Mouse (Mus musculus): Measurements from ENCODE around the gene Olfr1347. TPM values are rescaled to one million over a fixed set of nuclear protein-coding genes. Genes with fewer than 3 reads are reported as not detected.

The Olfr1347 gene
- polyA plus RNA-seq, 1 experiment = not detected

DNA sequence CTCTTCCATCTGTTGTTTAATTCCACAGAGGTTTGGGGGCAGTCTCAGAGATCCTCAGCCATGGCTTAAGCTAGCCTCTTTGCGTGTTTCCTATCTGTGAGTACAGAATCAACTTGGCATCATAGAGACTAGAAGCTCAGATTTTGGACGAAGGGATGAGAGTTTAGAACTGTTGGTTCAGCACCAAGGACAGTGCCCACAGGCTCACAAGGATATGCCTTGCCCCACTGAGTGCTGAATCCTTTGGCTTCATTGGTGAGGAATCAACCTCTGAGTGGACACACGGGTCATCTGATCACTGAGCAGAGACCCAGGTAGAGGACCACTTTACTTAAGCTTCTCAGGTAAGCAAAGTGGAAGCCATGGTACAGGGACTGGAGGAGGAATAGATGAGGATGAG lies 43.2 kb downstream of the Olfr1347 start:
- H3K4me1 ChIP-seq (ENCODE audit: control insufficient read depth, insufficient read depth, low read length) = no peaks in the 10 kb centered on the region
- no peak overlapping the region for H3K4me3 ChIP-seq (replicated peaks; ENCODE audit: control insufficient read depth, low read depth, low read length)
- no peak overlapping the region for H3K27ac ChIP-seq (ENCODE audit: control insufficient read depth, insufficient read depth, low read depth, low read length, poor library complexity)
- TF ChIP-seq POLR2A (IDR thresholded peaks at IDR 0.05; ENCODE audit: borderline replicate concordance, control insufficient read depth, low read depth, low read length) (no peak), CTCF (IDR thresholded peaks at IDR 0.05; ENCODE audit: control insufficient read depth, insufficient read depth, low read length) (no peak)
- WGBS = 38% methylated on average over 3 of the region's 3 CpGs

DNA sequence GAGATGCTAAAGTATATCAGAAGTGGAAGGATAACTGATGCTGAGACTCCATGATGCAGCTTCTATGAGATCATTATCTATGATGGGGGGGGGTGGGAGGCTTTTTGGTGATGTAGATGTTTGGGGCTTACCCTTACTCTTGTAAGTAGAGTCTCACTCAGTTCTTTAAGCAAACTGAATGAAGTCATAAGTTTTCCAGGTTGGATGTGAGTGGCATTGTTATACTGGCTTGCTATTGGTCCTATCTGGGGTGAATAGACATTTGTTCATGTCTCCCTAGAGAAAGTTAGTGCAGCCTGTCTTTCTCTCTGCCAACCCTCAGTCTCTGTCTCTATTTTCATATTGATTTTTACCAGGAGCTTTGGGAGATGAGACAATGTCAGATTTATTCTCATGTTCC lies 43.7 kb downstream of the Olfr1347 start, which contains the start of gene Olfr1336:
Gene Olfr1336, plus strand, starts transcription at position 301 of the 400 bp plus-strand sequence.
- H3K4me3 ChIP-seq (replicated peaks; ENCODE audit: control insufficient read depth, low read depth, low read length) = no peak within 1 kb of the TSS
- no peak within 1 kb of the TSS for H3K27ac ChIP-seq (ENCODE audit: control insufficient read depth, insufficient read depth, low read depth, low read length, poor library complexity)
- TF ChIP-seq CTCF (IDR thresholded peaks at IDR 0.05; ENCODE audit: control insufficient read depth, insufficient read depth, low read length) (no peak), POLR2A (IDR thresholded peaks at IDR 0.05; ENCODE audit: borderline replicate concordance, control insufficient read depth, low read depth, low read length) (no peak)
- no peaks in the 10 kb centered on the region for H3K4me1 ChIP-seq (ENCODE audit: control insufficient read depth, insufficient read depth, low read length)

DNA sequence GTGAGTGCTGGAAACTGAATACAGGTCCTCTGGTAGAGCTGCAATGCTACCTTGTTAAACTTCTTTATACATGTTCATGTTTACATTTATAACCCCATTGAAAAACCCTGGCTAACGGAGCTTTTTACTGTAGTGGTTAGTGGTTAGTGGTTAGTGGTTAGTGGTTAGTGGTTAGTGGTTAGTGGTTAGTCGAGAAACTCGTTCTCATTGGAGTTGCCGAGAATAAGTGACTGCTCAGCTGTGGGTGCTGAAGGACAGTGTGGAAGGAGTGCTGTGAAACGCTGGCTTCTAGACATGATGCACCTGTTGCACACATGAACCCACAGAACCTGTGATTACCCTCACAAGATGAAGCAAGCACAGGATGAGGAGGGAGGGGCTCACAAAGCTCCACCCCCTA lies 51.8 kb downstream of the Olfr1347 start:
- TF ChIP-seq CTCF (IDR thresholded peaks at IDR 0.05; ENCODE audit: control insufficient read depth, insufficient read depth, low read length) (no peak), POLR2A (IDR thresholded peaks at IDR 0.05; ENCODE audit: borderline replicate concordance, control insufficient read depth, low read depth, low read length) (no peak)
- Histone ChIP-seq H3K27ac (ENCODE audit: control insufficient read depth, insufficient read depth, low read depth, low read length, poor library complexity) (no peak overlapping the region), H3K4me3 (replicated peaks; ENCODE audit: control insufficient read depth, low read depth, low read length) (no peak overlapping the region), H3K4me1 (ENCODE audit: control insufficient read depth, insufficient read depth, low read length) (no peaks in the 10 kb centered on the region)
- WGBS = 6% methylated on average over 5 of the region's 5 CpGs

DNA sequence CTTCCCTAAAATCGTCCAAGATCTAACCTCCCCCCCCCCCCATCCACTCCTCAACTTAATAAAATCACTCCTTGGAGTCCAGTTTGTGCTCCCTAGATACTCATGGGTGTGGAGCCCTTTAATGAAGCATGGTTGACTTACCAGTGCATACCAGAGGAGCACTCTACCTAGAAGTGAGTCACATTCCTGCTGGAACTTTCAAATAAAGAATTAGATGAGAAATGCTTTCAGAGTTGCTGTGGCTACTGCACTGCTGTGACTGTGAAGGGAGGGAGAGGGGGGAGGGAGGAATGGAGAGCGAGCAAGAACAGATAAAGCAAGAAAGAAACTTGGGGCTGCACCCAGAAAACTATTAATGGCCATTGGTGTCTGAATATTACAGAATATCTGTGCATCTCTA lies 58.4 kb downstream of the Olfr1347 start:
- 64% methylated on average over 2 of the region's 2 CpGs for WGBS
- Histone ChIP-seq H3K27ac (ENCODE audit: control insufficient read depth, insufficient read depth, low read depth, low read length, poor library complexity) (no peak overlapping the region), H3K4me3 (replicated peaks; ENCODE audit: control insufficient read depth, low read depth, low read length) (no peak overlapping the region), H3K4me1 (ENCODE audit: control insufficient read depth, insufficient read depth, low read length) (no peaks in the 10 kb centered on the region)
- TF ChIP-seq CTCF (IDR thresholded peaks at IDR 0.05; ENCODE audit: control insufficient read depth, insufficient read depth, low read length) (no peak), POLR2A (IDR thresholded peaks at IDR 0.05; ENCODE audit: borderline replicate concordance, control insufficient read depth, low read depth, low read length) (no peak)

DNA sequence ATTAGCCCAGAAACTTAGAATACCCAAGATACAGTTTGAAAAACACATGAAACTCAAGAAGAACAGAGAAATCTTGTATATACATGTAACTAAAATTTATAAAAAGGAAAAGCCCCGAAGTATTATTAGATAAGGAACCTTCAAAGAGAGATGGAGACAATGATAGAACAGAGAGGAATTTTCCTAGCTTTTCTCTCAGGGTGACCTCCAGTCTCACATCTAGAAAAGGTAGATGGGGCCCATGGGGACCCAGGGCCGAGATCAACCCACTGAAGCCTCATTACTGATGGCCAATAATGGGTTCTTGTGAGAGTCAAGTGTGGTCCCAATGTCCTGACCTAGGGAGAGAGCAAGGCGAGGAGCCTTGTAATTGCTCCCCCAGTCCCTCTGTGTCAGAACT lies 61.2 kb downstream of the Olfr1347 start, which contains the start of gene Olfr1344:
Gene Olfr1344, plus strand, starts transcription at position 301 of the 400 bp plus-strand sequence.
- TF ChIP-seq CTCF (IDR thresholded peaks at IDR 0.05; ENCODE audit: control insufficient read depth, insufficient read depth, low read length) (no peak), POLR2A (IDR thresholded peaks at IDR 0.05; ENCODE audit: borderline replicate concordance, control insufficient read depth, low read depth, low read length) (no peak)
- 49% methylated on average over 3 of the region's 3 CpGs for WGBS
- Histone ChIP-seq H3K27ac (ENCODE audit: control insufficient read depth, insufficient read depth, low read depth, low read length, poor library complexity) (no peak within 1 kb of the TSS), H3K4me3 (replicated peaks; ENCODE audit: control insufficient read depth, low read depth, low read length) (no peak within 1 kb of the TSS), H3K4me1 (ENCODE audit: control insufficient read depth, insufficient read depth, low read length) (no peaks in the 10 kb centered on the region)

Other genes with a start within 250 kb of the Olfr1347 start
- gene Epp13, start 247.0 kb downstream of the Olfr1347 start, polyA plus RNA-seq (2011; ENCODE audit: insufficient read depth, insufficient read length, low replicate concordance, missing spikeins) = not detected in 2 replicates
- 1.2 TPM in 1 of 2 replicates, not detected in the other for gene Zfp667, start 213.2 kb downstream of the Olfr1347 start, polyA plus RNA-seq (2011; ENCODE audit: insufficient read depth, insufficient read length, low replicate concordance, missing spikeins)
- gene Zfp583, start 168.5 kb downstream of the Olfr1347 start, polyA plus RNA-seq (2011; ENCODE audit: insufficient read depth, insufficient read length, low replicate concordance, missing spikeins) = 1.0 TPM in 1 of 2 replicates, not detected in the other
- gene Gm3854, start 156.0 kb downstream of the Olfr1347 start, polyA plus RNA-seq (2011; ENCODE audit: insufficient read depth, insufficient read length, low replicate concordance, missing spikeins) = not detected in 2 replicates
- 0.45 and 1.0 TPM in 2 replicates for gene Zfp78, start 136.5 kb downstream of the Olfr1347 start, polyA plus RNA-seq (2011; ENCODE audit: insufficient read depth, insufficient read length, low replicate concordance, missing spikeins)
- gene Zfp28, start 116.5 kb downstream of the Olfr1347 start, polyA plus RNA-seq (2011; ENCODE audit: insufficient read depth, insufficient read length, low replicate concordance, missing spikeins) = 1.2 and 3.0 TPM in 2 replicates
- not detected in 2 replicates for gene Smim17, start 101.0 kb downstream of the Olfr1347 start, polyA plus RNA-seq (2011; ENCODE audit: insufficient read depth, insufficient read length, low replicate concordance, missing spikeins)
- gene Gm20715, start 89.5 kb downstream of the Olfr1347 start, polyA plus RNA-seq (2011; ENCODE audit: insufficient read depth, insufficient read length, low replicate concordance, missing spikeins) = not detected in 2 replicates
- gene Olfr1344, start 61.1 kb downstream of the Olfr1347 start, polyA plus RNA-seq (2011; ENCODE audit: insufficient read depth, insufficient read length, low replicate concordance, missing spikeins) = not detected in 2 replicates
- 0.14 TPM in 1 of 2 replicates, not detected in the other for gene Olfr1336, start 43.6 kb downstream of the Olfr1347 start, polyA plus RNA-seq (2011; ENCODE audit: insufficient read depth, insufficient read length, low replicate concordance, missing spikeins)
- 0.27 TPM in 1 of 2 replicates, not detected in the other for gene Olfr1346, start 32.7 kb downstream of the Olfr1347 start, polyA plus RNA-seq (2011; ENCODE audit: insufficient read depth, insufficient read length, low replicate concordance, missing spikeins)
- gene Olfr5, start 12.8 kb downstream of the Olfr1347 start, polyA plus RNA-seq (2011; ENCODE audit: insufficient read depth, insufficient read length, low replicate concordance, missing spikeins) = not detected in 2 replicates
- gene Olfr1348, start 9.0 kb upstream of the Olfr1347 start, polyA plus RNA-seq (2011; ENCODE audit: insufficient read depth, insufficient read length, low replicate concordance, missing spikeins) = not detected in 2 replicates
- not detected in 2 replicates for gene Olfr1349, start 23.2 kb upstream of the Olfr1347 start, polyA plus RNA-seq (2011; ENCODE audit: insufficient read depth, insufficient read length, low replicate concordance, missing spikeins)
- not detected in 2 replicates for gene Olfr1350, start 65.1 kb upstream of the Olfr1347 start, polyA plus RNA-seq (2011; ENCODE audit: insufficient read depth, insufficient read length, low replicate concordance, missing spikeins)
- 0.40 TPM in 1 of 2 replicates, not detected in the other for gene Zim1, start 196.7 kb upstream of the Olfr1347 start, polyA plus RNA-seq (2011; ENCODE audit: insufficient read depth, insufficient read length, low replicate concordance, missing spikeins)
- 0.22 and 4.1 TPM in 2 replicates for gene Peg3, start 230.7 kb upstream of the Olfr1347 start, polyA plus RNA-seq (2011; ENCODE audit: insufficient read depth, insufficient read length, low replicate concordance, missing spikeins)
- not detected in 2 replicates for gene Usp29, start 230.8 kb upstream of the Olfr1347 start, polyA plus RNA-seq (2011; ENCODE audit: insufficient read depth, insufficient read length, low replicate concordance, missing spikeins)